Mouse (Mus musculus): Measurements from ENCODE around the gene Tas1r3.

The Tas1r3 gene

GRCm38 (mm10) chr4:155886330-155886729 is 23.2 kb upstream of the Tas1r3 start:
- DNase-seq, result no peak

GRCm38 (mm10) chr4:155883587-155883986 is 20.4 kb upstream of the Tas1r3 start:
- peak; percentile 0 to 31 for DNase-seq

GRCm38 (mm10) chr4:155871404-155871803 is 8.2 kb upstream of the Tas1r3 start:
- DNase-seq, result no peak

- peak; percentile 97 to 98 for DNase-seq
Observed at GRCm38 (mm10) chr4:155869317-155870033, 6.3 kb upstream of the Tas1r3 start, which contains the start of the genes Cptp and Ints11. TSS of gene Cptp (minus strand) at chr4:155869440. TSS of gene Ints11 (plus strand) at chr4:155869546.

- DNase-seq, result peak; percentile 58 to 61
Observed at GRCm38 (mm10) chr4:155868614-155869298, 5.6 kb upstream of the Tas1r3 start.

- DNase-seq, result no peak
Observed at GRCm38 (mm10) chr4:155861787-155862186, 1.4 kb downstream of the Tas1r3 start.

GRCm38 (mm10) chr4:155859318-155859717 is 3.8 kb downstream of the Tas1r3 start:
- DNase-seq, result peak in 1 of 2 experiments; percentile 73

- DNase-seq, result no peak
Observed at GRCm38 (mm10) chr4:155856881-155857280, 6.3 kb downstream of the Tas1r3 start.

GRCm38 (mm10) chr4:155856071-155856470 is 7.1 kb downstream of the Tas1r3 start:
- no peak for DNase-seq

GRCm38 (mm10) chr4:155854991-155855390 is 8.2 kb downstream of the Tas1r3 start:
- no peak for DNase-seq

GRCm38 (mm10) chr4:155853421-155853820 is 9.7 kb downstream of the Tas1r3 start:
- DNase-seq, result no peak

- peak; percentile 81 for DNase-seq
Observed at GRCm38 (mm10) chr4:155851951-155852411, 11.2 kb downstream of the Tas1r3 start.

- DNase-seq, result no peak
Observed at GRCm38 (mm10) chr4:155851368-155851767, 11.8 kb downstream of the Tas1r3 start.

GRCm38 (mm10) chr4:155849792-155850451 is 13.2 kb downstream of the Tas1r3 start:
- DNase-seq, result peak; percentile 69 to 76

GRCm38 (mm10) chr4:155849391-155849790 is 13.8 kb downstream of the Tas1r3 start:
- no peak for DNase-seq

GRCm38 (mm10) chr4:155848434-155849095 is 14.6 kb downstream of the Tas1r3 start:
- peak; percentile 76 to 90 for DNase-seq

- DNase-seq, result peak; percentile 70 to 74
Observed at GRCm38 (mm10) chr4:155847591-155848352, 15.4 kb downstream of the Tas1r3 start.

- DNase-seq, result peak; percentile 91 to 96
Observed at GRCm38 (mm10) chr4:155846871-155847578, 16.1 kb downstream of the Tas1r3 start, which contains the start of gene Dvl1. TSS of gene Dvl1 (plus strand) at chr4:155847402.

- DNase-seq, result peak; percentile 75 to 84
Observed at GRCm38 (mm10) chr4:155843231-155843630, 19.9 kb downstream of the Tas1r3 start.

GRCm38 (mm10) chr4:155841651-155842270 is 21.4 kb downstream of the Tas1r3 start:
- no peak for DNase-seq

- peak; percentile 81 to 84 for DNase-seq
Observed at GRCm38 (mm10) chr4:155841003-155841454, 22.1 kb downstream of the Tas1r3 start.
